Mouse (Mus musculus): ENCODE results near the gene Hsd17b1. TPM values are rescaled to one million over a fixed set of nuclear protein-coding genes. Genes with fewer than 3 reads are reported as not detected.
"Not testable (repeated sequence)": the region's sequence is repeated elsewhere in the genome, so short reads cannot be mapped to it uniquely, and the experiment has no call there.

The Hsd17b1 gene
- total RNA-seq, 2 experiments from 2014 or later = 0.63 to 0.94 TPM

GRCm38 (mm10) chr11:101120545-101121188 is 42.5 kb downstream of the Hsd17b1 start:
- no peak for DNase-seq (ENCODE audit: extremely low spot score in 1 of 2, low spot score in 1 of 2)

- DNase-seq (ENCODE audit: extremely low spot score in 1 of 2, low spot score in 1 of 2) = not testable (repeated sequence)
Observed at GRCm38 (mm10) chr11:101124494-101124893, 46.3 kb downstream of the Hsd17b1 start.

GRCm38 (mm10) chr11:101125008-101125407 is 46.8 kb downstream of the Hsd17b1 start:
- DNase-seq (ENCODE audit: extremely low spot score in 1 of 2, low spot score in 1 of 2) = not testable (repeated sequence)

- DNase-seq (ENCODE audit: extremely low spot score in 1 of 2, low spot score in 1 of 2) = no peak
Observed at GRCm38 (mm10) chr11:101127075-101127474, 48.9 kb downstream of the Hsd17b1 start.

- no peak for DNase-seq (ENCODE audit: extremely low spot score in 1 of 2, low spot score in 1 of 2)
Observed at GRCm38 (mm10) chr11:101128996-101129577, 50.9 kb downstream of the Hsd17b1 start.

Small RNA genes lying within 50 kb of the gene (microRNA-seq; reads per million reads assigned to microRNA genes)
- gene Mir6928 = 2.2 to 4.8 reads per million in 2 experiments

Other genes starting within 250 kb of the Hsd17b1 start
- gene Stat5b, start 227.7 kb upstream of the Hsd17b1 start, total RNA-seq (2021) = 10 to 100 TPM; 11.5 to 11.7 TPM
- 1 to 10 TPM; 1.1 to 1.7 TPM for gene Stat5a, start 219.1 kb upstream of the Hsd17b1 start, total RNA-seq (2021)
- 10 to 100 TPM; 32.9 to 34.4 TPM for gene Stat3, start 138.9 kb upstream of the Hsd17b1 start, total RNA-seq (2021)
- gene Cavin1, start 107.5 kb upstream of the Hsd17b1 start, total RNA-seq (2021) = 10 to 100 TPM; 14.2 to 15.8 TPM
- 100 to 1,000 TPM; 446 to 454 TPM for gene Atp6v0a1, start 69.0 kb upstream of the Hsd17b1 start, total RNA-seq (2021)
- gene Naglu, start 8.4 kb upstream of the Hsd17b1 start, total RNA-seq (2021) = 10 to 100 TPM in 1 of 2 experiments, 1 to 10 TPM in 1; 9.2 to 10.8 TPM
- gene Coasy, start 4.2 kb downstream of the Hsd17b1 start, total RNA-seq (2021) = 10 to 100 TPM; 25.1 to 29.9 TPM
- 10 to 100 TPM; 45.1 to 45.6 TPM for gene Mlx, start 8.9 kb downstream of the Hsd17b1 start, total RNA-seq (2021)
- gene Psmc3ip, start 17.0 kb downstream of the Hsd17b1 start, total RNA-seq (2021) = 1 to 10 TPM; 3.3 to 4.4 TPM
- 10 to 100 TPM; 57.3 to 62.6 TPM for gene Retreg3, start 41.5 kb downstream of the Hsd17b1 start, total RNA-seq (2021)
- 10 to 100 TPM; 44.4 to 52.3 TPM for gene Tubg1, start 41.5 kb downstream of the Hsd17b1 start, total RNA-seq (2021)
- 10 to 100 TPM; 44.9 to 47.8 TPM for gene Tubg2, start 77.5 kb downstream of the Hsd17b1 start, total RNA-seq (2021)
- gene Cntnap1, start 92.1 kb downstream of the Hsd17b1 start, total RNA-seq (2021) = 100 to 1,000 TPM; 158 to 169 TPM
- gene Plekhh3, start 92.9 kb downstream of the Hsd17b1 start, total RNA-seq (2021) = 10 to 100 TPM; 13.2 to 14.3 TPM
- gene Ccr10, start 97.0 kb downstream of the Hsd17b1 start, total RNA-seq (2021) = under 1 TPM; 0.21 to 0.25 TPM
- 10 to 100 TPM; 57.1 to 62.1 TPM for gene Ezh1, start 148.1 kb downstream of the Hsd17b1 start, total RNA-seq (2021)
- 10 to 100 TPM; 50.2 to 72.5 TPM for gene Ramp2, start 167.6 kb downstream of the Hsd17b1 start, total RNA-seq (2021)
- 10 to 100 TPM; 70.0 to 75.2 TPM for gene Vps25, start 175.3 kb downstream of the Hsd17b1 start, total RNA-seq (2021)
- gene Wnk4, start 182.2 kb downstream of the Hsd17b1 start, total RNA-seq (2021) = 1 to 10 TPM; 6.2 to 7.7 TPM
- under 1 TPM; 0.25 to 0.35 TPM for gene Cntd1, start 200.6 kb downstream of the Hsd17b1 start, total RNA-seq (2021)
- 100 to 1,000 TPM in 1 of 2 experiments, 10 to 100 TPM in 1; 87.2 to 117 TPM for gene Coa3, start 200.7 kb downstream of the Hsd17b1 start, total RNA-seq (2021)
- gene Becn1, start 223.9 kb downstream of the Hsd17b1 start, total RNA-seq (2021) = 100 to 1,000 TPM; 204 to 230 TPM
- gene Psme3, start 237.8 kb downstream of the Hsd17b1 start, total RNA-seq (2021) = 100 to 1,000 TPM; 119 to 126 TPM
- 1 to 10 TPM; 5.8 to 8.0 TPM for gene Aoc2, start 246.7 kb downstream of the Hsd17b1 start, total RNA-seq (2021)